Mouse (Mus musculus) granulocyte monocyte progenitor cell, adult 5-6 weeks (primary cell): Measurements from ENCODE around the gene Auts2. TPM values are rescaled to one million over a fixed set of nuclear protein-coding genes. Genes with fewer than 3 reads are reported as not detected.
A peak's percentile ranks its signal among the peaks of the same experiment; 100 is the strongest.

Experiments used
- ATAC-seq: replicated peaks from 2 replicates; pipeline ENCODE4 v1.8.0; 2016; ENCODE audit warnings: mild to moderate bottlenecking, moderate TSS enrichment, inconsistent platforms; ENCODE audit not compliant: poor library complexity, severe bottlenecking
- total RNA-seq, 2 experiments: library from RNA; stranded (forward) in 1 of 2; stranded (reverse) in 1 of 2; fragments of 200-712, 200-1000 nt in 1 of 2; fragments of >200 nt in 1 of 2; fragmentation: Nextera tagmentation in 1 of 2; gene quantifications; 2 replicates each; pipeline ENCODE4 v1.2.3; 2014 to 2017

The Auts2 gene
- total RNA-seq, 2 experiments from 2014 or later = 0.62 to 109 TPM

GRCm38 (mm10) chr5:132206220-132206619, 336.9 kb downstream of the Auts2 start:
- ATAC-seq = no peak

GRCm38 (mm10) chr5:132203846-132204245, 339.3 kb downstream of the Auts2 start:
- no peak for ATAC-seq

- no peak for ATAC-seq
Measured at GRCm38 (mm10) chr5:132201077-132201645, 342.0 kb downstream of the Auts2 start.

- ATAC-seq = no peak
Measured at GRCm38 (mm10) chr5:132200595-132200994, 342.5 kb downstream of the Auts2 start.

GRCm38 (mm10) chr5:132195048-132195533, 348.1 kb downstream of the Auts2 start:
- no peak for ATAC-seq

- ATAC-seq = no peak
Measured at GRCm38 (mm10) chr5:132190190-132190589, 353.0 kb downstream of the Auts2 start.

GRCm38 (mm10) chr5:132186659-132187058, 356.5 kb downstream of the Auts2 start:
- no peak for ATAC-seq

GRCm38 (mm10) chr5:132186221-132186620, 356.9 kb downstream of the Auts2 start:
- no peak for ATAC-seq

- no peak for ATAC-seq
Measured at GRCm38 (mm10) chr5:132184395-132185095, 358.6 kb downstream of the Auts2 start.

- no peak for ATAC-seq
Measured at GRCm38 (mm10) chr5:132182077-132182476, 361.1 kb downstream of the Auts2 start.

GRCm38 (mm10) chr5:132170010-132170409, 373.1 kb downstream of the Auts2 start:
- ATAC-seq = no peak

GRCm38 (mm10) chr5:132168805-132169204, 374.3 kb downstream of the Auts2 start:
- ATAC-seq = no peak

- no peak for ATAC-seq
Measured at GRCm38 (mm10) chr5:132168224-132168623, 374.9 kb downstream of the Auts2 start.

- peak; percentile 91 for ATAC-seq
Measured at GRCm38 (mm10) chr5:132166559-132166958, 376.6 kb downstream of the Auts2 start.

GRCm38 (mm10) chr5:132163960-132164359, 379.2 kb downstream of the Auts2 start:
- ATAC-seq = no peak

- no peak for ATAC-seq
Measured at GRCm38 (mm10) chr5:132162206-132162533, 381.0 kb downstream of the Auts2 start.

GRCm38 (mm10) chr5:132161338-132162205, 381.6 kb downstream of the Auts2 start:
- no peak for ATAC-seq

GRCm38 (mm10) chr5:132144181-132144580, 399.0 kb downstream of the Auts2 start:
- ATAC-seq = no peak

GRCm38 (mm10) chr5:132140816-132141215, 402.3 kb downstream of the Auts2 start:
- no peak for ATAC-seq

GRCm38 (mm10) chr5:132135941-132136663, 407.0 kb downstream of the Auts2 start:
- ATAC-seq = no peak
